Mouse (Mus musculus) limb, embryonic 14.5 days (tissue): ENCODE data around the gene Prrt4. TPM values are rescaled to one million over a fixed set of nuclear protein-coding genes. Genes with fewer than 3 reads are reported as not detected.

Experiments
- ATAC-seq: fragments of 200-750 bp; cut with Nextera tagmentation; 2 replicates; pipeline ENCODE4 v1.8.0; 2017; ENCODE audit warnings: low read depth, moderate number of reproducible peaks, moderate TSS enrichment; ENCODE audit not compliant: low FRiP score
- DNase-seq: peaks from one replicate; pipeline ENCODE4 v3.0.0-alpha.2; 2015; ENCODE audit warnings: low spot score
- H3K27ac ChIP-seq: fragments of 300-500 bp; sonication (generic); replicated peaks from 2 replicates; pipeline ENCODE4 v1.5.1; 2014; ENCODE audit warnings: low read depth, mild to moderate bottlenecking, low read length, moderate library complexity, mixed read lengths
- H3K27me3 ChIP-seq: fragments of 300-500 bp; sonication (generic); 2 replicates; pipeline ENCODE4 v1.6.1; 2014; ENCODE audit warnings: low read length, mixed read lengths; ENCODE audit not compliant: control insufficient read depth, insufficient read depth
- H3K36me3 ChIP-seq: fragments of 300-500 bp; sonication (generic); 2 replicates; pipeline ENCODE4 v1.6.1; 2014; ENCODE audit warnings: mild to moderate bottlenecking, low read length, moderate library complexity, mixed read lengths; ENCODE audit not compliant: control insufficient read depth, insufficient read depth
- H3K4me1 ChIP-seq: fragments of 300-500 bp; sonication (generic); 2 replicates; pipeline ENCODE4 v1.6.1; 2014; ENCODE audit warnings: antibody characterized with exemption, low read length, mixed read lengths; ENCODE audit not compliant: control insufficient read depth, insufficient read depth
- H3K4me2 ChIP-seq: fragments of 300-500 bp; sonication (generic); replicated peaks from 2 replicates; pipeline ENCODE4 v1.6.1; 2014; ENCODE audit warnings: low read depth, mild to moderate bottlenecking, low read length, moderate library complexity; ENCODE audit not compliant: severe bottlenecking
- H3K4me3 ChIP-seq: fragments of 300-500 bp; sonication (generic); replicated peaks from 2 replicates; pipeline ENCODE4 v1.5.1; 2014; ENCODE audit warnings: low read length
- H3K9ac ChIP-seq: fragments of 300-500 bp; sonication (generic); 2 replicates; pipeline ENCODE4 v1.6.1; 2014; ENCODE audit warnings: mild to moderate bottlenecking, low read depth, low read length, moderate library complexity; ENCODE audit not compliant: severe bottlenecking
- H3K9me3 ChIP-seq: fragments of 300-500 bp; sonication (generic); 2 replicates; pipeline ENCODE4 v1.6.1; 2016; ENCODE audit warnings: low read length; ENCODE audit not compliant: control insufficient read depth
- POLR2A ChIP-seq: fragments of 200-500 bp; IDR thresholded peaks from 2 replicates; pipeline ENCODE4 v1.8.0; 2012; ENCODE audit warnings: inconsistent platforms, mild to moderate bottlenecking, moderate library complexity, borderline replicate concordance; ENCODE audit not compliant: insufficient read depth, insufficient read length; ENCODE audit errors: extremely low read depth
- WGBS: fragments of 180-500 bp; shearing (Covaris S2); extraction: QIAGEN DNeasy Blood & Tissue Kit; methylation state at CpG from one replicate; pipeline ENCODE4 v1.1.7; 2014; 5-methylcytosine and 5-hydroxymethylcytosine counted together
- polyA plus RNA-seq, 2 experiments: library from polyadenylated mRNA; depleted of rRNA in 1 of 2; stranded (reverse) in 1 of 2; unstranded in 1 of 2; fragments of >200 nt; fragmentation: Nextera tagmentation in 1 of 2; extraction: Ambion mirVana in 1 of 2; gene quantifications; 2 replicates each; pipeline versions ENCODE4 v1.2.1 to v1.2.3; 2012 to 2014

The Prrt4 gene
- polyA plus RNA-seq, 2 experiments = 0.92 to 1.2 TPM

- WGBS = 15% methylated on average over 25 of the region's 25 CpGs
Observed at GRCm38 (mm10) chr6:29198309-29199222, 19.2 kb upstream of the Prrt4 start.

GRCm38 (mm10) chr6:29195846-29196698, 16.7 kb upstream of the Prrt4 start:
- no peak overlapping the region for H3K9ac ChIP-seq
- no peak overlapping the region for H3K4me3 ChIP-seq
- WGBS = 73% methylated on average over 5 of the region's 5 CpGs
- DNase-seq (no peak), ATAC-seq (no peak)
- H3K27me3 ChIP-seq = no peaks in the 10 kb centered on the region
- TF ChIP-seq POLR2A = no peak
- H3K9me3 ChIP-seq = no peaks in the 10 kb centered on the region
- H3K27ac ChIP-seq = no peak overlapping the region
- H3K36me3 ChIP-seq = peaks cover 7% of the 10 kb centered on the region
- no peaks in the 10 kb centered on the region; the same call in 1 of the 2 replicates for H3K4me1 ChIP-seq
- no peak overlapping the region for H3K4me2 ChIP-seq

More at GRCm38 (mm10) chr6:29198309-29199222, 19.2 kb upstream of the Prrt4 start:
- peak; percentile 89 for ATAC-seq
- H3K9me3 ChIP-seq = no peaks in the 10 kb centered on the region
- TF ChIP-seq POLR2A = no peak
- peak; percentile 95 for DNase-seq
- H3K27ac ChIP-seq = no peak overlapping the region
- peak overlapping the region; percentile 51 for H3K4me2 ChIP-seq
- H3K9ac ChIP-seq = peak overlapping the region; percentile 22; the same call in 1 of the 2 replicates
- no peaks in the 10 kb centered on the region; the same call in 1 of the 2 replicates for H3K4me1 ChIP-seq
- H3K36me3 ChIP-seq = peaks cover 14% of the 10 kb centered on the region
- no peaks in the 10 kb centered on the region for H3K27me3 ChIP-seq
- H3K4me3 ChIP-seq = peak overlapping the region; percentile 24

GRCm38 (mm10) chr6:29195146-29195545, 15.8 kb upstream of the Prrt4 start:
- 55% methylated on average over 5 of the region's 5 CpGs for WGBS
- ATAC-seq = no peak
- H3K4me2 ChIP-seq = no peak overlapping the region
- no peaks in the 10 kb centered on the region; the same call in 1 of the 2 replicates for H3K4me1 ChIP-seq
- no peak for TF ChIP-seq POLR2A
- no peak for DNase-seq
- no peaks in the 10 kb centered on the region for H3K36me3 ChIP-seq
- H3K9ac ChIP-seq = no peak overlapping the region
- no peak overlapping the region for H3K4me3 ChIP-seq
- no peaks in the 10 kb centered on the region for H3K9me3 ChIP-seq
- no peak overlapping the region for H3K27ac ChIP-seq
- no peaks in the 10 kb centered on the region for H3K27me3 ChIP-seq

- ATAC-seq = no peak
- no peaks in the 10 kb centered on the region for H3K36me3 ChIP-seq
- H3K4me3 ChIP-seq = no peak overlapping the region
- H3K27ac ChIP-seq = no peak overlapping the region
- 50% methylated on average over 15 of the region's 15 CpGs for WGBS
- H3K4me2 ChIP-seq = no peak overlapping the region
- no peak for DNase-seq
- no peak for TF ChIP-seq POLR2A
- H3K27me3 ChIP-seq = no peaks in the 10 kb centered on the region
- H3K4me1 ChIP-seq = no peaks in the 10 kb centered on the region; the same call in 1 of the 2 replicates
- no peaks in the 10 kb centered on the region for H3K9me3 ChIP-seq
- no peak overlapping the region for H3K9ac ChIP-seq
Observed at GRCm38 (mm10) chr6:29193961-29194750, 14.8 kb upstream of the Prrt4 start.

GRCm38 (mm10) chr6:29187936-29188335, 8.6 kb upstream of the Prrt4 start:
- H3K4me1 ChIP-seq = no peaks in the 10 kb centered on the region
- no peak overlapping the region for H3K27ac ChIP-seq
- ATAC-seq (no peak), DNase-seq (no peak)
- H3K9me3 ChIP-seq = no peaks in the 10 kb centered on the region
- no peak overlapping the region for H3K4me3 ChIP-seq
- H3K27me3 ChIP-seq = no peaks in the 10 kb centered on the region
- TF ChIP-seq POLR2A = no peak
- no peak overlapping the region for H3K4me2 ChIP-seq
- no peak overlapping the region for H3K9ac ChIP-seq
- H3K36me3 ChIP-seq = no peaks in the 10 kb centered on the region
- 67% methylated on average over 1 of the region's 1 CpGs for WGBS
